Mouse (Mus musculus) spleen, adult 2 months (tissue): ENCODE data around the gene Tnfrsf9.

ENCODE experiments used
- CTCF ChIP-seq: fragments of 200-500 bp; IDR thresholded peaks from 2 replicates; pipeline ENCODE4 v1.5.1; 2011; ENCODE audit warnings: mild to moderate bottlenecking, inconsistent platforms; ENCODE audit not compliant: insufficient read depth, insufficient read length, insufficient replicate concordance; ENCODE audit errors: extremely low read depth
- POLR2A ChIP-seq: fragments of 200-500 bp; IDR thresholded peaks from 2 replicates; pipeline ENCODE4 v1.6.1; 2011; ENCODE audit warnings: low read depth, low read length, inconsistent platforms

GRCm38 (mm10) chr4:150979455-150979854 is 65.1 kb downstream of the Tnfrsf9 start:
- TF ChIP-seq POLR2A = no peak
- TF ChIP-seq CTCF = no peak
